Mouse (Mus musculus): ENCODE results near the gene 4921536K21Rik. TPM values are rescaled to one million over a fixed set of nuclear protein-coding genes. Genes with fewer than 3 reads are reported as not detected.

4921536K21Rik gene
- total and polyA plus RNA-seq, 3 experiments = 0.08 to 0.40 TPM; not detected in 1

DNA sequence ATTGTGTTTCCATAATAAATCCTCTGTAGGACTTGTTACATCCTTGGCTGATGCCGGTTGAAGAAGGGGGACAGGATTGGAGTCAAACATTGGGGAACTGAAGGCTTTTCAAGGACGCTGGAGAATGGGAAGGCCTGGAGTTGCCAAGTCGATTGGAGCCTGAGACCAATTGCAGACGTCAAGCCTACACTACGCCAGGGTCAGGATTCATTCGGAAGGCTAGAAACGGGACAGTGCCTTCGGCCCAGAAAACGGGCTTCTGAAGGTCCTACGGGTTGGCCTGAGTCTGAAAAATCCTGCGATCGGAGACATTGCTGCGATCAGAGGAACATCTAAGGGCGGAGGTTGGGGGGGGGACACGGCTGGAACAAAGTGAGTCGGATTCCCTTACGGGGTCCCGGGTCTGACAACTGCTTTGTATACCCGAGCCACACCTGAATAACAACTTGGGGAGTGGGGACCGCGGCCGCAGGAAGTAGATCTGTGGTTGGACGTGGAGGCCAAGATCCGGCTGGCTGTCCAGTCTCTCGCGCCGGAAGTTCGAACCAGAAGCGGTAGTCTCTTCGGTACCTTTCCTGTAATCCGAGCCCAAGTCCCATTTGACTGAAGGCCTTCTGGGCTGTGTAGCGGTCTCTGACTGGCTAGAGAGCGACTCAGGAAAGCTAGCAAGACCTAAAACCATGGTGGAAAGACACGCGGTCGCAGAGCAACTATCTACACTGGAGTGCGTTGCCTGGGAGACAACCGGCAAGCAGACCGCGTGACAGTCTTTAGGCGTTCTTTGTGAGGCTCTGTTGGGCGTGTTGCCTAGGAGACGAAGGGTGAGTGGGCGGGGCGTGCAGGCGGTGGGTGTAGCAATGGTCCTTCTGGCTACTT lies at the start of gene 4921536K21Rik, which contains the start of gene Dusp18 (continued):
- no peak for TF ChIP-seq ZC3H11A (IDR thresholded peaks at IDR 0.05; ENCODE audit: low read depth, low read length)
- TF ChIP-seq ETS1 (IDR thresholded peaks at IDR 0.05; ENCODE audit: low read depth, low read length) = no peak
- TF ChIP-seq USF1 (IDR thresholded peaks at IDR 0.05; ENCODE audit: low read depth, low read length) = peak; percentile 83
- peak; percentile 78 for TF ChIP-seq GATA1 (IDR thresholded peaks at IDR 0.05; ENCODE audit: low read depth, low read length)

DNA sequence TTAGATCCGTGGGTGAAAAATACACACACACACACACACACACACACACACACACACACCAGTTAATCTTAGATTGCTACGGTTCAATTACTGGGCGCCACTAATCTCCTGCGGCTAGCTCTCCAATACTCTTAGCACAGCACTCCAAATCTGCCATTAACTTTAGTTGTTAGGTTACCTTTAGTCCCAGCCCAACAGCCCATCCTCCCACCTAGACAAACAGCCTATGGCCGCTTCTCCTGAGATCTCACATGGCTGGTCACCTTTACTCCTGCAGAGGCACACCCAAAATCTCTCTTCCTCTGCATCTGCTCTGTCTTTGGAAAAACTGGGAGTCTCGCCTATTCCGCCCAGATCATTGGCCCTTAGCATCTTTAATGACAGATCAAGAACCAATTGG lies 46.5 kb upstream of the 4921536K21Rik start:
- H3K4me3 ChIP-seq (ENCODE audit: control insufficient read depth in 1 of 2, insufficient read depth in 1 of 2, low read depth in 2 of 2, low read length in 2 of 2) = no peak overlapping the region
- no peaks in the 10 kb centered on the region for H3K36me3 ChIP-seq (ENCODE audit: control insufficient read depth in 1 of 2, insufficient read depth in 2 of 2, low read length in 2 of 2)
- peaks cover 25 to 27% of the 10 kb centered on the region in 2 experiments for H3K27me3 ChIP-seq (ENCODE audit: control insufficient read depth in 1 of 2, insufficient read depth in 2 of 2, low read length in 2 of 2)
- no peak overlapping the region for H3K9ac ChIP-seq (ENCODE audit: control insufficient read depth, low read depth, low read length, poor library complexity, severe bottlenecking)
- no peaks in the 10 kb centered on the region for H3K4me1 ChIP-seq (ENCODE audit: control insufficient read depth in 1 of 2, insufficient read depth in 2 of 2, low read length in 2 of 2)
- H3K79me2 ChIP-seq (ENCODE audit: control insufficient read depth, insufficient read depth, low read length, poor library complexity) = no peaks in the 10 kb centered on the region
- H3K9me3 ChIP-seq (replicated peaks; ENCODE audit: insufficient read depth, low read length) = no peaks in the 10 kb centered on the region
- no peak for TF ChIP-seq GATA1 (IDR thresholded peaks at IDR 0.05; ENCODE audit: low read depth, low read length)
- TF ChIP-seq ETS1 (IDR thresholded peaks at IDR 0.05; ENCODE audit: low read depth, low read length) = no peak
- no peak for TF ChIP-seq USF2 (IDR thresholded peaks at IDR 0.05; ENCODE audit: borderline replicate concordance in 1 of 2, insufficient read depth in 1 of 2, low read depth in 1 of 2, low read length in 2 of 2)
- TF ChIP-seq TCF12 (IDR thresholded peaks at IDR 0.05; ENCODE audit: low read depth, low read length) = no peak
- no peak for TF ChIP-seq HCFC1 (IDR thresholded peaks at IDR 0.05; ENCODE audit: low read depth, low read length)
- no peak for TF ChIP-seq MEF2A (IDR thresholded peaks at IDR 0.05; ENCODE audit: extremely low read depth, insufficient replicate concordance, low read depth, low read length, poor library complexity, severe bottlenecking)
- no peak for TF ChIP-seq JUND (IDR thresholded peaks at IDR 0.05; ENCODE audit: low read depth, low read length)
- TF ChIP-seq ZKSCAN1 (IDR thresholded peaks at IDR 0.05; ENCODE audit: low read depth, low read length) = no peak
- TF ChIP-seq BHLHE40 (IDR thresholded peaks at IDR 0.05; ENCODE audit: borderline replicate concordance, low read depth, low read length) = no peak
- no peak for TF ChIP-seq MAX (IDR thresholded peaks at IDR 0.05; ENCODE audit: low read length)
- TF ChIP-seq ZC3H11A (IDR thresholded peaks at IDR 0.05; ENCODE audit: low read depth, low read length) = no peak
- TF ChIP-seq NELFE (IDR thresholded peaks at IDR 0.05; ENCODE audit: low read depth, low read length) = no peak
- no peak for TF ChIP-seq SMC3 (IDR thresholded peaks at IDR 0.05; ENCODE audit: low read depth, low read length)
- TF ChIP-seq EP300 (IDR thresholded peaks at IDR 0.05; ENCODE audit: low read depth in 1 of 2, low read length in 2 of 2) = no peak
- no peak for TF ChIP-seq SIN3A (IDR thresholded peaks at IDR 0.05; ENCODE audit: low read length)
- no peak overlapping the region for H3K27ac ChIP-seq (ENCODE audit: control insufficient read depth, low read depth, low read length)
- no peak for DNase-seq (ENCODE audit: low read depth, low spot score)

All from MEL (cell line).